Mouse (Mus musculus): ENCODE data around the gene Egr2.
A peak's percentile ranks its signal among the peaks of the same experiment; 100 is the strongest.

Gene Egr2

GRCm38 (mm10) chr10:67538585-67539400, 3.5 kb downstream of the Egr2 start:
- DNase-seq (ENCODE audit: inconsistent age in 2 of 2, low spot score in 1 of 2) = peak; percentile 20 to 62

- no peak for DNase-seq (ENCODE audit: inconsistent age in 2 of 2, low spot score in 1 of 2)
These were observed 4.1 kb downstream of the Egr2 start for GRCm38 (mm10) chr10:67539401-67539730.

- no peak for DNase-seq (ENCODE audit: inconsistent age in 2 of 2, low spot score in 1 of 2)
These were observed 5.3 kb downstream of the Egr2 start for GRCm38 (mm10) chr10:67540591-67540990.

GRCm38 (mm10) chr10:67547850-67548260, 12.6 kb downstream of the Egr2 start:
- DNase-seq (ENCODE audit: inconsistent age in 2 of 2, low spot score in 1 of 2) = peak; percentile 40 to 76

GRCm38 (mm10) chr10:67548261-67548854, 13.1 kb downstream of the Egr2 start:
- peak in 1 of 2 experiments; percentile 93 for DNase-seq (ENCODE audit: inconsistent age in 2 of 2, low spot score in 1 of 2)

GRCm38 (mm10) chr10:67548877-67549731, 13.8 kb downstream of the Egr2 start, which contains the start of gene Ado:
Gene Ado, minus strand, starts transcription at chr10:67548955.
- peak; percentile 94 to 98 for DNase-seq (ENCODE audit: inconsistent age in 2 of 2, low spot score in 1 of 2)

- DNase-seq (ENCODE audit: inconsistent age in 2 of 2, low spot score in 1 of 2) = no peak
These were observed 22.8 kb downstream of the Egr2 start for GRCm38 (mm10) chr10:67558053-67558452.

GRCm38 (mm10) chr10:67559765-67560394, 24.6 kb downstream of the Egr2 start:
- no peak for DNase-seq (ENCODE audit: inconsistent age in 2 of 2, low spot score in 1 of 2)

GRCm38 (mm10) chr10:67561185-67561584, 25.9 kb downstream of the Egr2 start:
- no peak for DNase-seq (ENCODE audit: inconsistent age in 2 of 2, low spot score in 1 of 2)

- no peak for DNase-seq (ENCODE audit: inconsistent age in 2 of 2, low spot score in 1 of 2)
These were observed 29.2 kb downstream of the Egr2 start for GRCm38 (mm10) chr10:67564509-67564908.

GRCm38 (mm10) chr10:67566104-67566503, 30.8 kb downstream of the Egr2 start:
- DNase-seq (ENCODE audit: inconsistent age in 2 of 2, low spot score in 1 of 2) = no peak

- DNase-seq (ENCODE audit: inconsistent age in 2 of 2, low spot score in 1 of 2) = no peak
These were observed 34.3 kb downstream of the Egr2 start for GRCm38 (mm10) chr10:67569539-67569938.

GRCm38 (mm10) chr10:67571443-67571842, 36.2 kb downstream of the Egr2 start:
- DNase-seq (ENCODE audit: inconsistent age in 2 of 2, low spot score in 1 of 2) = no peak

GRCm38 (mm10) chr10:67573310-67573709, 38.0 kb downstream of the Egr2 start:
- DNase-seq (ENCODE audit: inconsistent age in 2 of 2, low spot score in 1 of 2) = no peak

- no peak for DNase-seq (ENCODE audit: inconsistent age in 2 of 2, low spot score in 1 of 2)
These were observed 44.6 kb downstream of the Egr2 start for GRCm38 (mm10) chr10:67579830-67580229.

- DNase-seq (ENCODE audit: inconsistent age in 2 of 2, low spot score in 1 of 2) = no peak
These were observed 46.5 kb downstream of the Egr2 start for GRCm38 (mm10) chr10:67581698-67582285.

GRCm38 (mm10) chr10:67585873-67586610, 50.8 kb downstream of the Egr2 start:
- DNase-seq (ENCODE audit: inconsistent age in 2 of 2, low spot score in 1 of 2) = no peak
